Mouse (Mus musculus) megakaryocyte, embryonic 14.5 days (primary cell): ENCODE measurements at regions not wholly inside any gene's neighbourhood (a gene's known extent, or its start where the extent isn't known, plus 50 kb on each side); places are given as distances from the start of the nearest gene placed in this dataset.

ENCODE experiments used
- FLI1 ChIP-seq: IDR thresholded peaks from 2 replicates; pipeline ENCODE4 v1.6.1; 2012; ENCODE audit warnings: low read length, inconsistent platforms, mixed read lengths
- GATA1 ChIP-seq: IDR thresholded peaks from 3 replicates; pipeline ENCODE4 v1.6.1; 2012; ENCODE audit warnings: mixed read lengths, low read length, inconsistent platforms, borderline replicate concordance

DNA sequence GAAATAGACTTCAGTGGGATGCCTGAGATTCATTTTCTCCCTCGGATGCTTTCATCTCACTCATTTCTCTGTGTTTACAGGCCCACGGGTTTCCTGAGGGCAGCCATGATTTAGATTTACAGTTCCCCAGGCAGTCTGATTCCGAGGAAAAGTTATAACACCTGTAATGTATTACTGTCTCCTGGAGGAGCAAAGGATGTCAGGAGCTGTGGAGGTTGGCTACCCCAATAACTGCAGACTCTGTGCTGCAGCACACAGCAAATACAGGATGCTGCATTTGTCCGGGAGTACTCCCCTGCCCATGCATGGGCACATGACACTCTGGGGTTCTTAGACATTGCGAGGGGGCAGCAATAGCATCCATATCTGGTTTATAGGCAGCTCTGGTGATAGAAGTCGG, 360.8 kb upstream of the Smarca2 start:
- TF ChIP-seq GATA1 (no peak), FLI1 (no peak)
